Mouse (Mus musculus): ENCODE data around the gene Scyl2.
"Not testable (repeated sequence)": the region's sequence is repeated elsewhere in the genome, so short reads cannot be mapped to it uniquely, and the experiment has no call there.

Scyl2 gene

DNA sequence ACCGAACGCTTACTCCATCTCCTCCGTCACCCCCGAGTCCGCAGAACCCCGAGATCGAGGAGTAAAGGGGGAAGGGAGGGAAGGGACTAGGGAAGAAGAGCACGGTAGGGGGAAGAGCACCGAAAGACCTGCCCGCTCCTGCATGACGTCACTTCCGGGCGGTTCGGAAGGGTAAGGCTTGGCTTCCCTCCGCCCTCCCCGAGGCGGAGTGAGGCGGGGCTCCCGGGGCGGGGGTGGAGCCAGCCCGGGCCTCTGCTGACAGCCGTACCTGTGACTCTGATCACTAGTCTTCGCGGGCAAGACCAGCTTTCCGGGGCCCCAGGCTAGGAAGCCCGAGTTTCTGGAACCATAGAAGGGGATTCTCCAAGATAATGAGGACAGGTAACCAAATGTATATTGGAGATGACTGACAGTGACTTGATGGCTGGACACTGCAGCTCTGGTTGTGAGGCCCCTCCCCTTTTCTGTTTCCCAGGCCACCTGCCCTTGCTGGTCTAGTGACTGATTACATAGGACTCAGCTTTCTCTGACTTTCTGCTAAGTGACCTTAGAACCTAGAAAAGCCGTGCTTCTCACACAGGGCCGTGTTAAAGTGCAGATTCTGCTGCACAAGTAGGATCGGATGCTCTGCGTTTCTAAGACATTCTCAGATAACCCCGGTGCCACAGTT is at the start of gene Scyl2:
TSS of gene Scyl2 (minus strand) at position 147 of the 670 bp plus-strand sequence.
- DNase-seq (ENCODE audit: low read depth, low spot score) = peak; percentile 93

DNA sequence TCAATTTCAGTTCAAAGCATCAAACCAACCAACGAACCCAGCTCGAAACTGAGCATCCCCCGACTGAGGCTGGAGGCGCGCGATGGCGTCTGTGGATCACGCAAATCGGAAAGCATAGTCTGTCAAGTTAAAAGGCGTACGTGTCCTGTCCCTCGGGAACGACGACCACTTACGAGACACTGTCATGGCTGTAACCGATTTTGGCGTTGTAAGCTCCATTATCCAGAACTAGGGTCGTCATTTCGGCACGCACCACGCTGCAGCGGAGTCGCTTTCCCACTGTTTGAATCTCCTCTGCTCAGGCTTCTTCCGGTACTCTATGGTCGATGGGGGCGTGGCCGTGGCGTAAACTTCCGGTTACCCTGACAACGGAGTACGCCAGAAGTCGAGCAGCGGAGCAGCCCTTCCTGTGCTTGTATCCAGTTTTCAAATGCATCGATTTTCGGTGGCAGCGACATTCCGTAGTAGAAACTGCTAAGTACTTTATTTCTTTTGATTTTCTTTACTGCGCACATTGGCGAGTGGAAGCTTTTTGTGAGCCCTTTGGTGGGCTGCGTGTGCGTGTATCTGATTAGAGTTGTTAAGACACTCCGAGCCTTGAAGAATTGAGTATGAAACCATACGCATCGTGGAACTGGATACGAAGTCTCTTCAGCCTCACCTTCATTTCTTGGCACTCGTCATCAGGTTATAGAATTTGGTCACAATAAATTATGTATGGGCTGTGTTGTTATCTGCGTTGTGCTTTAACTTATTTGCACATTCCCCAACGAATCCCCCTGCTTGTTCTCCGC is 46.1 kb upstream of the Scyl2 start, which contains the start of gene Actr6:
TSS of gene Actr6 (minus strand) at position 295 of the 794 bp plus-strand sequence.
- DNase-seq (ENCODE audit: low read depth, low spot score) = peak; percentile 95

DNA sequence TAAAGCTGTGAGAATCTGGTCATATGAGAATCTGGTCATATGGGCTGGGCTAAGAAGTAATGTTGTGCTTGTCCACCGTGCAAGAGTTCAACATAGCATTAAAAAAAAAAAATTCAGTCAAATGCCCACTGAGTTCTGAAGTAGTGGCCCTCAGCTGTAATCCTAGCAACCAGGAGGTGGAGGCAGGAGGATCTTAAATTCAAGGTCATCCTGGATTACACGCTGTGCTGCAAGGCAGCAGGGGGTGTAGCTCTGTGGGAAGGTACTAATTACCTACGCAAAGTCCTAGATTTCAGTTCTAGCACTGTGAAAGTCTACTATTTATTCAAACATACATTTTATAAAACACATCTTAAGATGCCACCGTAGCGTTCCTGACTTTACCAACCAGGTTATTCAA is 45.3 kb upstream of the Scyl2 start:
- peak; percentile 60 for DNase-seq (ENCODE audit: low read depth, low spot score)

DNA sequence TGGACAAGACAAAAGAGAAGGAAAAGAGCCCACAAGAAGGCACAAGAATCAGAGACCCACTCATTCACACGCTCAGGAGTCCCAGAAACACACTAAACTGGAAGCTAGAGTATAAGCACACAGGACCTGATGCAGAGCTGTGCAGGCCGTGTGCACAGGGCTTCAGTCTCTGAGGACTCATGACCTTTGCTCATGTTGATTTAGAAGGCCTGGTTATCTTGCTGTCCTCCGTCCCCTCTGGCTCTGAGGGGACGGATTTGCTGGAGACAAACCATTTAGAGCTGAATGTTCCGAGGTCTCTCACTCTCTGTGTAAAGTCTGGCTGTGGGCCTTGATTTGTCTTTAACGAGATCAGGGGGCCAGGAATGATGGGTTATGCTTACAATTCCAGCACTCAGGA is 44.3 kb upstream of the Scyl2 start:
- DNase-seq (ENCODE audit: low read depth, low spot score) = no peak

DNA sequence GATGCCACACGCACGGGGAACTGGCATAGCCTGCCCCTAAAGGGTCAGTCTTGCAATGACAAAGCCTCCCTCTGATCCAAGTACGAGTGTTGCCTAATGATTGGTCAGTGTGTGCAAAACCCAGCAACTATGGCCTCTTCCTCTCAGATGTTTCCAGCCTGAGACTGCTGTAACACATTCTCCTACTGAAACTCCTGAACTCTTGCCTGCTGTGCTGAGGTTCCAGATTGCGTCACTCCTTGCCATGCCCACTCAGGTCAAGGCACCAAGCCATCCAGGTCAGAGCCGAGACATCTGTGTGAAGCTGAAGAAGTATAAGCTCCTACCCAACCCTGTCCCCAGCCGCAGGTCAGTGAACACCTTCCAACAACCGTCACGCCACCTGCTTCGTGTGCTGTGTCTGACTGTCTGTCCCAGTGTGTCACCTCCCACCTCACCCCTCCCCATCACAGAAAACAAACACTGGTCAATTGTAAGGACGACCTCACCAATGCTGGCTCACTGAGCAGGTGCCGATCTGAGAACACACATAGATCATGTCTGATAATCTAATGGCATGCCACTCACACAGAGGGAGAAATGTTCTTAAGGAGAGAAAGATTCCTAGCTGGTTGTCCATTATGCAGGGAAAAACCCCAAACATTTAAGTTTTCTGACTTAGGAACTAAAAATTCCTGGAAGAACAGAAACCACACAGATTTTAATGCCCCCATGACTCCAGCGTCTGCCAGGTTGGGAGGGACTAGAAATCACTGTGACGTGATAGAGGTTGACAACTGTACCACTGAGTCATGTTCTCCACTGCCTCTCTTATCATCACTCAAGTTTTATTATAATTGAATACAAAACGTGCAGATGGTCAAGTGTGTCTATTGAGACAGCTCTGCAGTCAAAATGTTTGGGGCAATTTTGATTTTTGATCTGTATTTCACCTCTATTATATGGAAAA is 36.4 kb upstream of the Scyl2 start:
- DNase-seq (ENCODE audit: low read depth, low spot score) = no peak

DNA sequence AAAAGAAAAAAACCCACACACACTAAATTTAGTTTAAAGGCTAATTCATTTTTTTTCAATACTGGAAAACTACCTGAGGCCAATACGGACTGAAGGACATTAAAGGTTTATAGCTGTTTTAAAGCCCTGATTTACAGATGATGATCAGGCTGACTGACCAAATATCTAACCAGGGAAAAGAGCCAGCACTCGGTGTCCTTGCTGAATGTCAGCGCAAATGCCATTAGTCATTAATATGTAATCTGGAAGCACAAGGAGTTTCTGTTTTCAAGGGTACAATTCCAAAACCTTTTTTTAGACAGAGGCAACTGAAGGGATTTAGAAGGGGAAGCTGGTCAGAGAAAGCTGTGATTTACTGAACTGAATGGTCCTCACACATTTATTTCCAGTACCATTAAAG is 34.7 kb upstream of the Scyl2 start:
- no peak for DNase-seq (ENCODE audit: low read depth, low spot score)

DNA sequence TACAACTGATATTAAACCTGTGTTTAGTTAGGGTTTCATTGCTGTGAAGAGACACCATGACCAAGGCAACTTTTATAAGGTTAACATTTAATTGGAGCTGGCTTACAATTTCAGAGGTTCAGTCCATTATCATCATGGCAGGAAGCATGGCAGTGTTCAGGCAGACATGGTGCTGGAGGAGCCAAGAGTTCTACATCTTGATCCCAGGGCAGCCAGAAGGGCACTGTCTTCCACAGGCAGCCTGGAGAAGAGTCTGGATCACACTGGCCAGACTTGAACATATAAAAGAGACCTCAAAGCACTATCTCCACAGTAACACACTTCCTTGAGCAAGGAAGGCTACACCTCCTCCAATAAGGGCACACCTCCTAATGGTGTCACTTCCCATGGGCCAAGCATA is 34.2 kb upstream of the Scyl2 start:
- no peak for DNase-seq (ENCODE audit: low read depth, low spot score)

DNA sequence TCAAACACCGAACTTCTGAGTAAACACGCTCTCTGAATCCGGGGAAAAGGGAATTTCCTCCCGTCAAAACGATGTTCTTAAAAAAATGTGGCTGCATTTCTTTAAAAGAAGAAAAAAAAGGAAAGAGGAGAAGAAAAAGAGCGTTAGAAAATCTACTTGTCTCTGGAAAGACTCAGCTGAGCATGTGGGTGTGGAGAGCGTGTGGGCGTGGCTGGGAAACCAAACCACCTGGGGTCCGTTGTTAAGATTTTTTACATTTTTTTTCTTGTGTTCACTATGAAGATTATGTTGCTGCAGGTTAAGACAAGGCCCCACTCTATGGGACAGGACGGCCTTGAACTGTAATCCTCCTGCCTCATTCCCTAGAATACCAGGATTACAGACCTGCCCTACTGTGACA is 28.8 kb upstream of the Scyl2 start:
- no peak for DNase-seq (ENCODE audit: low read depth, low spot score)

DNA sequence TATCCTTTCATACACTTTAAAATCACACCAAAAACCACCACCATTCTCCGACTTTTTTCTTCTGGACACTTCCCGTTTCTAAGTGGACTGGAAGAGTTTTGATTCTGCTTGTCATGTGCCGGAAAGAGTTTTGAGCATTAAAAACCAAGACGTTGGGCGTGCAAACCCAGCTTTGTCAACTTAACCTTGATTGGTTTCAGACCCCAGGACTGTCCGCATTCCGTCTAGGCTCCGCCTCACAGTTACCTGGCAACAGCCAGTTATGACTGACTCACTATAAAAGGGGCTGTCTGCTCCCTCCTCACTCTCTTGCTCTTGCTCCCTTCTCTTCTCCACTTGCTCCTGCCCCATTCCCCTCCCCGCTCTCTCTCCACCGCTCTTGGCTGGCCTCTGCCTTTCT is 22.6 kb upstream of the Scyl2 start:
- peak; percentile 48 for DNase-seq (ENCODE audit: low read depth, low spot score)

DNA sequence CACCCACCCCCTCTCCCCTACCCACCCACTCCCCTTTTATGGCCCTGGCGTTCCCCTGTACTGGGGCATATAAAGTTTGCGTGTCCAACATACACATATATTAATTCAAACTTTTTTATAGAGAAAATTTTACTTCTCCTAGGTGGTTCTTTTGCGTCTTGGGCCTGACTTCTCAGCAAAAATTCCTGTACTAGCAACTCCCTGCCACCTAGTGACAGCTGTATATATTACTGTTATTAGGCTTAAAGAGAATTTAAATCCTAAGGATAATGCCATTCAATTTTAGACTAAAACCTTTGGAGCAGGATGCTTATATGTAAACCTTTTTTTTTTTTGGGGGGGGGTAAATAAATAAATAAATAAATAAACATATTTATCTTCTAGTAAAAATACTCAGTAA is 21.3 kb upstream of the Scyl2 start:
- no peak for DNase-seq (ENCODE audit: low read depth, low spot score)

DNA sequence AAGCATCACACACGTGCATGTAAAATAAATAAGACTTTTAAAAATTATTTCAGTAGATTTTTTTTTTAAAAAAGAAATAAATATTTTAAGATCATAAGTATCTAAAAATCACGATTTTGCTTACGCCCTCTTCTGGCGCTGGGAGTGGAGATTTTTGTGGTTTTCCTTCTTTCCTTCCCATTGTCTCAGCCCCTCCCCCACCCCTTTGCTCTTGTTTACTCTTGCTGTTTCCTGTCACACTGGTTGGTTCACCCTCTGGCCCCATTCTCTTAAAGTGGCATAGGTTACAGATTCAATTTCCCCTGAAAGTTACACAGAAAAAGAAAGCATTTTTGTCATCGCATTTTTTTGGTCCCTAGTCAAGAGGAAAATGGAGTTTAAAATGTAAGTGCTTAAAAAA is 17.0 kb upstream of the Scyl2 start:
- DNase-seq (ENCODE audit: low read depth, low spot score) = peak; percentile 39

DNA sequence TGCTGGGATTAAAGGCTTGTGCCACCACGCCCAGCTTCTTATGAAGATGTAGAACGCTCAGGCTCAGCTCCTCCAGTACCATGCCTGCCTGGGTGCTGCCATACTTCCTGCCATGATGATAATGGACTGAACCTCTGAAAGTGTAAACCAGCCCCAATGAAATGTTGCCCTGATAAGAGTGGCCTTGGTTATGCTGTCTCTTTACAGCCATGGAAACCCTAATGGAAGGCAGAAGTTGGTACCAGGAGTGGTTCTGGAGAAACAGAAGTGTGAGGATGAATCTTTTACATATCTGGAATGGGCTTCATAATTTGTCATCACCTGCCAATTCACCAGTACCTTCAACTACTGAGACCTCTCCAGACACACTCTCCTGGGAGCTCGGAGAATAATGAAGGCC is 11.9 kb upstream of the Scyl2 start:
- no peak for DNase-seq (ENCODE audit: low read depth, low spot score)

DNA sequence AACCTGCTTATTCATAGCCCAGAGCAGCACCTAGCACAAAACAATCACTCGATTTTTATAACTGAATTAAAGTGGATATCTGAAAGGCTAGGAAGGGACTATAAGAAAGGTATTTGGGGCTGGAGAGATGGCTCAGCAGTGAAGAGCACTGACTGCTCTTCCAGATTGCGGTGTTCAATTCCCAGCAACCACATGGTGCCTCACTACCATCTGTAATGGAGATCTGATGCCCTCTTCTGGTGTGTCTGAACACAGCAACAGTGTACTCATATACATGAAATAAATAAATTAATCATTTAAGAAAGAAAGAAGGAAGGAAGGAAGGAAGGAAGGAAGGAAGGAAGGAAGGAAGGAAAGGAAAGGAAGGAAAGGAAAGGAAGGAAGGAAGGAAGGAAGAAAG is 10.2 kb upstream of the Scyl2 start:
- not testable (repeated sequence) for DNase-seq (ENCODE audit: low read depth, low spot score)

DNA sequence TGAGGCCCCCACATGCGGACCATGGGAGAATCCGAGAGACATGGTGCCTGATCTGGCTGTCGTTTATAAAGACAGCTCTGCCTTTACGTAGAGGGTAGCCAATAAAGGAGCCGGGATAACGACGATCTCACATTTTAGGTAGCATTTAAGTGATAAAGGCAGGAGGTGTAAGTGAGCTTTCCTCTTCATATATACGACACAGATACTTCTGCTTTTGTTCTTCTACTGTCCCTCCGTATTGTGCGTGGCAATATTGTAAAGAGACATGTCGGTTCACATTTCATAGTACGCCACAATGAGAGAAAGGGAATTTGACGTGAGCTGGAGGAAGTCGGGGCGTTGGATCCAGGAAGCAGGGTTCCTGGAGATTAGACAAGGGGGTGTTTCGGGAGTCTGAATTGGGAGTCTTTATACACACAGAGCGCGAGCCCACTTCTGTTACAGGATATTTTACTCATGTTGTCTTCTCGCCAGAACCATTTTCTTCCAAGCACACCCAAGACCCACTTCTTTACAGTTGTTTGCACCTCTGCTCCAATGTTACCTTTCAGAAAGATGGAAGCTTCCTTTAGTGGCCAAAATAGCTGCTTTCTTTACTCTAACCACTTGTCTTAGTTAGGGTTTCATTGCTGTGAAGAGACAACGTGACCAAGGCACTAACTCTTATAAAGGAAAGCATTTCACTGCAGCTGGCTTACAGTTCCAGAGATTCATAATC is 9.3 kb upstream of the Scyl2 start:
- DNase-seq (ENCODE audit: low read depth, low spot score) = no peak

DNA sequence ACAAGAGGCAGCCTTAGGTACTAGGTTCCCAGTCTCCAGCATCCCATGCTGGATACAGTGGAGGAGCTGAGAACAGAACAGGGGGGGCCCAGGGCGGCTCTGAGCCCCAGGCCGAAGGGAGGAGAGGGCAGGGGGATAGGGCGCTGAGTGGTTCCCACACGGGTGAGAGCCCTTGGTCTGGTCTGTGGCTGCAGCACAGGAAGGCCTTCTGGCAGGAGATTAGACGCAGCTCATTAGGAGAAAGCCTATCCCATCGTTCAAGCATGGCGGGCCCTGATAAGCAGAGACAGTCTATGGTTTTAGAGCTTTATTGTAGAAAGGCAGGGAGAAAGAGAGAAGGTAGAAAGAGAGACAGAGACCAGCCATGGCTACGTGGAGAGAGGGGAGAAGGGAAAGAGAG is 3.9 kb upstream of the Scyl2 start:
- no peak for DNase-seq (ENCODE audit: low read depth, low spot score)

DNA sequence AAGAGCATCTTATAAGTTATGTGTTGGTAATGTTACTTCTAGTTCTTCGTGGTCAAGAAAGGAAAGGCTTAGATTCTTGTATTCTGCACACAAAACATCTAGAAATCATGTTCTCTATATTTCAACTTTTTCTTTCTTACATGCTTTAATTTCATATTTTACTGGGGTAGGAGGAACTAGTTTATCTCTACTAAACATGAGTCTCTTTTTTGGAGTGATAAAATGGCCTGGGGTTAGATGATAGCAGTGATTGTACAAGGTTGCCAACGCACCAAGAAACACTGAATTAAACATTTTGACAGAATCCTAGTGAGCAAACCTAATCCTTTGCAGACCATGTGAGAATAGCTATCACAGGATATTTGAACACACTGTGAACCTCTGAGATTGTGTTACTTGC is 1.4 kb upstream of the Scyl2 start:
- no peak for DNase-seq (ENCODE audit: low read depth, low spot score)

DNA sequence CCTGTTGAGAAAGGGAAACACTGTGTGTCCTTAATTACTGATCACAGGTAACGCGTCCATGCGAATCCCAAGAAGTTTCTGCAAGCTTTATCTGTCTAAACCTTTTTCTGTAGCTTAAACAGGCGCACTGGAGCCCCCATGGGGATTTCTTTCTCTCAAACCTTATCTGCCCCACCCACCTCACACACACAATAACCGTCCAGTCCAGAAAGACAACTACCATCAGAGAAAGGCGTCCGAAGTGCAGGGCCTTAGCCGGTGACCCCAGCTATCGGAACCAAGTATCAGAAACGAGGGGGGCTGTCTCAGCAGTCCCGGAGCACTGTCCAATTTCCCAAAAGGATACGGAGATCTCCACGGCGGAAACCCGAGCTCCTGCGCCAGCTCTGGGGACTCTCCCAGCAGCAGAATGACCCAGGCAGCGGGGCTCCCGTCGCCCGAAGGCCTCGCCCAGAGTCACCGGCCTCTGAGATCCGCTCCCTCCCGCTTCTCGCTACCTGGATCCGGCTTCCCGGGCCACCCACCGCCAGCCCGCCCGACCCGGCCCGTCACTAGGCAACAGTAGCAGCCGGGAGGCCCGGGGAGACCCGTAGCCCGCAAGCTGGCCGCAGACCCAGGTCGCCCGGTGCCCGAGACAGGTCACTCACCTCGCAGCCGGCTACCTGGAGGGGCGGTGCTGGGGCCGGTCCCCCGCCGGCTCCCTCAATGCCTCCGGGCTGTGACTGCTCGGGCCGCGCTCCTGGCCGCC is 520 bp downstream of the Scyl2 start:
- no peak for DNase-seq (ENCODE audit: low read depth, low spot score)

DNA sequence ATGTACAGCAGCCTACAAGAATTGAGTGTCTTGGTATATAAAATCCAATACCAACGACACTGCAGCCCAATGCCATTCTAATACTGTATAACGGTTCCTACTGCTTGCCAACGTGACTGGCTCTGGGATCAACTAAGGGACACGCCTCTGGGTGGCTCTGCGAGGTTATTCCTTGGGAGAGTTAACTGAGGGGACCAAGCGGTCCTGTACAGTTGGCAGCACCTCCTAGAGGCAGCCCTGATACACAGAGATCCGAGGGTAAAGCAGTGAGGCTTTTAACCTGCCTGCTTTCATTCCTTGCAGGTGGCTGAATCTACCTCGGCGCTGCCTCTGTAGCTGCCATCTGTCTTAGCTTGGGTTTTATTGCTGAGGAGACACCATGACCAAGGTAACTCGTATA is 3.1 kb downstream of the Scyl2 start:
- peak; percentile 62 for DNase-seq (ENCODE audit: low read depth, low spot score)

DNA sequence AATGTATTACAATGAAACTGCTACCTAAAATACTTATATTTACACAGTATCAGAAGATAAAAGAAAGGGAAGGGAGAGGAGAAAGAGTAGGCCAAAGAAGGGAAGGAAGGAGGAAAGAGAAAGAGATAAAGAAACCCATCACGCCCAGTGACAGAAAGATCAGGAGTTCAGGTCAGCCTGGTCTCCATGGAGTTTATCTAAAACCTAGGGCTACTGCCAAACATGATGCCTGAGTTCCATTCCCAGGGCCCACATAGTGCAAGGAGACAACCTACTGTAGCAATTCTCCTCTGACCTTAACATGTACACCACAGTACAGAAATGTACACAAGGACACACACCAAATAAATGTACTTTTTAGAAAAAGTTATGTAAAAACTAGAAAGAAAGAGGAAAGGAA is 3.9 kb downstream of the Scyl2 start:
- no peak for DNase-seq (ENCODE audit: low read depth, low spot score)

DNA sequence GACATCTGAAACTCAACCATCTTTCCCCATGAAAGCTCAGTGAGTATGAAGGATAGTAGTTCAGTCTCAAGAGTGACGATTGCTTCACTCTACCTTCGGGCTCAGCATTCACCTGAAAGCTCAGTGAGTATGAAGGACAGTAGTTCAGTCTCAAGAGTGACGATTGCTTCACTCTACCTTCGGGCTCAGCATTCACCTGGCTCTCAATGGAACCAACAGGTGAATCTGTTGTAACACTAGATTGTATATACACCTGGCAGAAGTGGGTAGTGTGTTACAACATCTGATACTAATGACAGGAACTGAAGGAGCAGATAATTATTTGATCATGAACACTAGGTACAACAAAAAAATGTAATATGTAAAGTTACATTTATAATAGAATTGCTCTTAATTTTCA is 4.4 kb downstream of the Scyl2 start:
- no peak for DNase-seq (ENCODE audit: low read depth, low spot score)

DNA sequence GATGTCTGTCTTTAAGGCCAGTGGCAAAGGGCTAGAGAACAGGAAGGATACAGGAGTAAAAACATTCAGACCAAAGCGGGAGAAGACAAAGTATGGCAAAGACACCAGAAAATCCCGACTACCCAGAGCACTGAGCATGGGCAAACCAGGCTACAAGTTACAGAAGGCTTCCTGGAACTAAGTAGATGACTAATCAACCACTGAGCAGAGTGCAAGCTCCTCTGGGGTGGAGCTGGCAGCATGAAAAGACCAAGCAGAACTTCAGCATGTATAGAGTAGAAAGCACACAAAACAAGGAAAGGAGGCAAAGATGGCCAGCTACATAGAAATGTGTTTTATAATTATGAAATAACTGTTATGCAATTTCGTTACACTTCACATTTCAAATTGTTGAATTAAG is 5.6 kb downstream of the Scyl2 start:
- no peak for DNase-seq (ENCODE audit: low read depth, low spot score)

All from ES-CJ7 (cell line).